Mouse (Mus musculus) limb, embryonic 11.5 days (tissue): ENCODE data around the gene Tbc1d22a. TPM values are rescaled to one million over a fixed set of nuclear protein-coding genes. Genes with fewer than 3 reads are reported as not detected.
"Not testable (repeated sequence)": the region's sequence is repeated elsewhere in the genome, so short reads cannot be mapped to it uniquely, and the experiment has no call there.

Experiments used
- ATAC-seq: fragments of 200-750 bp; cut with Nextera tagmentation; 2 replicates; pipeline ENCODE4 v1.8.0; 2017; ENCODE audit warnings: low read depth; ENCODE audit not compliant: insufficient number of reproducible peaks, low FRiP score, low TSS enrichment
- DNase-seq: peaks from one replicate; pipeline ENCODE4 v3.0.0-alpha.2; 2015; ENCODE audit warnings: low spot score
- H3K27ac ChIP-seq: fragments of 300-500 bp; sonication (generic); replicated peaks from 2 replicates; pipeline ENCODE4 v1.5.1; 2014; ENCODE audit warnings: low read depth, mild to moderate bottlenecking, low read length
- H3K27me3 ChIP-seq: fragments of 300-500 bp; sonication (generic); 2 replicates; pipeline ENCODE4 v1.6.1; 2014; ENCODE audit warnings: mild to moderate bottlenecking, low read length, mixed read lengths; ENCODE audit not compliant: control insufficient read depth, insufficient read depth
- H3K36me3 ChIP-seq: fragments of 300-500 bp; sonication (generic); 2 replicates; pipeline ENCODE4 v1.6.1; 2014; ENCODE audit warnings: mild to moderate bottlenecking, low read length, moderate library complexity, mixed read lengths; ENCODE audit not compliant: control insufficient read depth, insufficient read depth
- H3K4me1 ChIP-seq: fragments of 300-500 bp; sonication (generic); 2 replicates; pipeline ENCODE4 v1.6.1; 2014; ENCODE audit warnings: low read length, mixed read lengths; ENCODE audit not compliant: control insufficient read depth, insufficient read depth
- H3K4me2 ChIP-seq: fragments of 300-500 bp; sonication (generic); 2 replicates; pipeline ENCODE4 v1.6.1; 2014; ENCODE audit warnings: low read depth, mild to moderate bottlenecking, moderate library complexity; ENCODE audit not compliant: severe bottlenecking
- H3K4me3 ChIP-seq: fragments of 300-500 bp; sonication (generic); 2 replicates; pipeline ENCODE4 v1.5.1; 2014; ENCODE audit warnings: low read depth, low read length
- H3K9ac ChIP-seq: fragments of 300-500 bp; sonication (generic); 2 replicates; pipeline ENCODE4 v1.6.1; 2014; ENCODE audit warnings: mild to moderate bottlenecking, low read length
- H3K9me3 ChIP-seq: fragments of 300-500 bp; sonication (generic); 2 replicates; pipeline ENCODE4 v1.6.1; 2016; ENCODE audit warnings: low read length; ENCODE audit not compliant: control insufficient read depth
- WGBS: fragments of 180-500 bp; shearing (Covaris S2); extraction: QIAGEN DNeasy Blood & Tissue Kit; methylation state at CpG from one replicate; pipeline ENCODE4 v1.1.7; 2014; 5-methylcytosine and 5-hydroxymethylcytosine counted together
- polyA plus RNA-seq: library from polyadenylated mRNA; unstranded; fragments of >200 nt; fragmentation: Nextera tagmentation; extraction: Ambion mirVana; gene quantifications from 2 replicates; pipeline ENCODE4 v1.2.1, GENCODE M21; 2014

Tbc1d22a gene
- polyA plus RNA-seq, 1 experiment from 2014 or later, result 7.7 TPM

DNA sequence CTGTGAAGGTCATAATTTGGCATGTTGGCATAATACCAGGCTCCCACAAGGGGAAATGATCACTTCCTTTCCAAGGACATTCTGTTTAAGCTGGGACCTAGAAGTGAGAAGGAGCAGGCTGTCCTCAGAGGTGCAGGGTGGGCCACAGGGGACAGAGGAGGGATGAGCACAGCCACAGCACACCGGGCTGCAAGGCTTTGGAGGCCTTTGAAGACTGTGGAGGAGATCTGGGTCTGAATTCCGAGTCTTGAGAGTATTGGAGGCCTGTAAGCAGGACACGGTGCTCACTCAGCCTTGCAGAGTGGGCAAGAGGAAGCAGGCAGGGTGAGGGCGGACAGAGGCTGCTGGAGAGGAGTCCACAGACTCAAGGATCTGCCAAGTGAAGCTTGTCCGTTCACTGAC lies 6.0 kb downstream of the Tbc1d22a start:
- H3K4me1 ChIP-seq, result no peaks in the 10 kb centered on the region
- H3K9me3 ChIP-seq, result no peaks in the 10 kb centered on the region
- 0 out of 2 replicates have a peak overlapping the region, but pooled peaks have one; percentile 7 for H3K9ac ChIP-seq
- H3K4me3 ChIP-seq, result no peak overlapping the region
- no peak overlapping the region for H3K4me2 ChIP-seq
- no peaks in the 10 kb centered on the region for H3K27me3 ChIP-seq
- WGBS, result 76% methylated on average over 5 of the region's 5 CpGs
- H3K36me3 ChIP-seq, result no peaks in the 10 kb centered on the region
- ATAC-seq, result no peak
- DNase-seq, result no peak
- no peak overlapping the region for H3K27ac ChIP-seq

DNA sequence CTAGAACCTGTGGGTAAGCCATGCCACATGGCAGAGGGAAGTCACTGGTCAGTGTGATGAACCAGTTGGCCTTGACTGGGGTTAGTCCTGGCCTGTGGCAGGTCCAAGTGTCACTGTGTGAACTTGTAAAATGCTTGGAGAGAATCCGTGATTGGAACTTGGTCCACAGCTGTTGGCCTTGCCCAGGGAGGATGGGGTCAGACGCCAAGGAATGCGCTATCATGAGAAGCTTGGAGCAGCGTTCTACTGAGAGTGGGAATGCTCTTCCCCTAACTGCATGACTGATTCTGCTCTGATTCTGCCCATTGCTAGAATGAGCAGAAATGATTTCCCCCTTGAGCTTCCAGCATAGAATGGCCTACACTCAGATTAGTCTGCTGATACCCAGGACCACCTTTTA lies 6.5 kb downstream of the Tbc1d22a start:
- Histone ChIP-seq H3K4me1 (no peaks in the 10 kb centered on the region), H3K36me3 (no peaks in the 10 kb centered on the region), H3K4me3 (no peak overlapping the region), H3K9ac (no peak overlapping the region), H3K4me2 (no peak overlapping the region), H3K27me3 (no peaks in the 10 kb centered on the region), H3K27ac (no peak overlapping the region), H3K9me3 (no peaks in the 10 kb centered on the region)
- 87% methylated on average over 4 of the region's 4 CpGs for WGBS
- DNase-seq (no peak), ATAC-seq (no peak)

GRCm38 (mm10) chr15:86221369-86221768 lies 7.1 kb downstream of the Tbc1d22a start:
- DNase-seq (no peak), ATAC-seq (no peak)
- Histone ChIP-seq H3K4me3 (no peak overlapping the region), H3K9me3 (no peaks in the 10 kb centered on the region), H3K4me2 (no peak overlapping the region), H3K27ac (no peak overlapping the region), H3K4me1 (no peaks in the 10 kb centered on the region), H3K27me3 (no peaks in the 10 kb centered on the region), H3K36me3 (no peaks in the 10 kb centered on the region), H3K9ac (no peak overlapping the region)
- 89% methylated on average over 4 of the region's 4 CpGs for WGBS

DNA sequence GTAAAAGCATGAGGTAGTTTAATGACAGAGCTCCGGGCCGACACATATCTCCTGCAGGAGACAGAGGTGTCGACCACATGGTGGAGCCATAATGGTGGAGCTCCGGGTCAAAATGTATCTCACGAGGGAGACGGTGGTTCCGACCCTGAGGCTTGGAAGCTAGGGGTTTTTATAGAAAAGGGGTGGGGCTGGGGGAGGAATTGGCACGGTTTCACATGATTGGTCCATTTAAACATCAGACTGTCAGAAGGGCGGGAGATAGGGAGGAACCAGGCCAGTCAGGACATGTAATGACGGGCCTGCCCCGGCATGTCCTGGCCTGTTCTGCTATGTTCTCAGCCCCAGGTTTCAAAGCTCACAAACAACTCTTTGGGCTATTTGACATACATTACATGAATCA lies 7.6 kb downstream of the Tbc1d22a start:
- H3K36me3 ChIP-seq, DNase-seq, ATAC-seq, H3K27me3 ChIP-seq, H3K9me3 ChIP-seq, H3K27ac ChIP-seq, H3K4me2 ChIP-seq, H3K4me3 ChIP-seq, H3K9ac ChIP-seq, H3K4me1 ChIP-seq: not testable (repeated sequence)
- 88% methylated on average over 11 of the region's 11 CpGs for WGBS

DNA sequence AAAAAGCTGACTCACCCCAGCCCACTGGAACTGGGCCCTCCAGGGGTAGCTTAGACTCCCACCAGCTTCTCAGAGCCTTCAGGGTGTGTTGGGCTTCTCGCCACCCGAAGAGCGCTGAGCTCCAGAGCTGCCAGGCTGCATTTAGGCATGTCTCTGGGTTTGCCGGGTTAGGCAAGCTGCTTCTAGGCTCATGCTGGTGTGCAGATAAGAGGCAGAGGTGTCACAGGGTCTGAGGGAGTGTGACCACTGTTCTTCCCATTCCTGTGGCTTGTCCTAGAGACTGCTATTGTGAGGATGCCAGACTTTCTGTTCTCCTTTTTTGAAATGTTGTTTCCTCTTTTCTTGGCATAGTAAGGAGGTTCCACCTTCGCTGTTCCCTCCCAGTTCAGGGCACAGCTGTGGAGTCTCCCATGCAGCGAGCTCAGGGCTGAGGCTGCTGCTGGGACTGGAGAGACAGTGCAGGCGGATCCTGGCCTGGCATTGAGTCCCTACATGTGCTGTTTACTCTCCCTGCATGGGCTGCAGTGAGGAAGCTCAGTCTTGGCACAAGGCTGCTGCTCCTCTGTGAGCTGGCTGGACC lies 10.8 kb downstream of the Tbc1d22a start:
- Histone ChIP-seq H3K9ac (no peak overlapping the region), H3K9me3 (no peaks in the 10 kb centered on the region), H3K27me3 (no peaks in the 10 kb centered on the region), H3K4me2 (no peak overlapping the region), H3K4me1 (no peaks in the 10 kb centered on the region), H3K36me3 (no peaks in the 10 kb centered on the region), H3K27ac (no peak overlapping the region), H3K4me3 (no peak overlapping the region)
- ATAC-seq (no peak), DNase-seq (no peak)
- 87% methylated on average over 7 of the region's 7 CpGs for WGBS

- H3K27ac ChIP-seq, result no peak overlapping the region
- ATAC-seq (no peak), DNase-seq (no peak)
- H3K27me3 ChIP-seq, result no peaks in the 10 kb centered on the region
- H3K9me3 ChIP-seq, result no peaks in the 10 kb centered on the region
- no peak overlapping the region for H3K4me3 ChIP-seq
- H3K36me3 ChIP-seq, result no peaks in the 10 kb centered on the region
- no peak overlapping the region for H3K4me2 ChIP-seq
- no peaks in the 10 kb centered on the region for H3K4me1 ChIP-seq
- H3K9ac ChIP-seq, result no peak overlapping the region
- 76% methylated on average over 5 of the region's 5 CpGs for WGBS
These were observed 12.0 kb downstream of the Tbc1d22a start for GRCm38 (mm10) chr15:86226221-86226620.

- ATAC-seq (no peak), DNase-seq (no peak)
- H3K4me1 ChIP-seq, result 0 out of 2 replicates have a peak, but pooled peaks cover 2% of the 10 kb centered on the region
- no peaks in the 10 kb centered on the region for H3K9me3 ChIP-seq
- no peak overlapping the region for H3K4me3 ChIP-seq
- WGBS, result 82% methylated on average over 2 of the region's 2 CpGs
- no peaks in the 10 kb centered on the region for H3K36me3 ChIP-seq
- no peak overlapping the region for H3K4me2 ChIP-seq
- no peaks in the 10 kb centered on the region for H3K27me3 ChIP-seq
- no peak overlapping the region for H3K9ac ChIP-seq
- no peak overlapping the region for H3K27ac ChIP-seq
These were observed 12.7 kb downstream of the Tbc1d22a start for GRCm38 (mm10) chr15:86226968-86227367.

GRCm38 (mm10) chr15:86228186-86228585 lies 13.9 kb downstream of the Tbc1d22a start:
- H3K27ac ChIP-seq, result no peak overlapping the region
- peak; percentile 50 for DNase-seq
- ATAC-seq, result no peak
- H3K4me1 ChIP-seq, result 0 out of 2 replicates have a peak, but pooled peaks cover 2% of the 10 kb centered on the region
- no peaks in the 10 kb centered on the region for H3K36me3 ChIP-seq
- 48% methylated on average over 3 of the region's 3 CpGs for WGBS
- no peak overlapping the region for H3K4me3 ChIP-seq
- no peak overlapping the region for H3K4me2 ChIP-seq
- H3K27me3 ChIP-seq, result no peaks in the 10 kb centered on the region
- H3K9ac ChIP-seq, result no peak overlapping the region
- H3K9me3 ChIP-seq, result no peaks in the 10 kb centered on the region

DNA sequence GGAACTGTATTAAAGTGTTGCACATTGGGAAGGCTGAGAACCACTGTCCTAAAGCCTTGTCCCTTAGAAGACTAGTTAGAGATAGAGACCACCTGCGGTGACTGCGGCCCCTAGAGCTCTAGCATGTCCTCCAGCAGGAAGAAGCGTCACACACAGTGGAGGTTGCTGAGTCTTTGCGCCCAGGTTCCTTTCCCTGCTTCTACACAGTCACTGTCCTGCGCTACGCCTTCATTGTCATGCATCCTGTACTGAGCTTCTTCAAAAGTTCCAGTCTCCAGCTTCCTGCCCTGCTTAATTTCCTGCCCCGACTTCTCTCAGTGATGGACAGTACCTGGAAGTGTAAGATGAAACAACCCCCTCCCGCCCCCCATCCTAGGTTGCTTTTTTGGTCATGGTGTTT lies 14.8 kb downstream of the Tbc1d22a start:
- ATAC-seq, result no peak
- DNase-seq, result no peak
- H3K4me1 ChIP-seq, result 0 out of 2 replicates have a peak, but pooled peaks cover 2% of the 10 kb centered on the region
- 86% methylated on average over 8 of the region's 8 CpGs for WGBS
- H3K4me3 ChIP-seq, result no peak overlapping the region
- no peaks in the 10 kb centered on the region for H3K27me3 ChIP-seq
- no peak overlapping the region for H3K27ac ChIP-seq
- no peak overlapping the region for H3K9ac ChIP-seq
- H3K4me2 ChIP-seq, result no peak overlapping the region
- H3K36me3 ChIP-seq, result no peaks in the 10 kb centered on the region
- no peaks in the 10 kb centered on the region for H3K9me3 ChIP-seq
